Mouse (Mus musculus) megakaryocyte, embryonic 14.5 days (primary cell): Measurements from ENCODE around the gene Ror1. TPM values are rescaled to one million over a fixed set of nuclear protein-coding genes. Genes with fewer than 3 reads are reported as not detected.

Experiments used
- H3K27me3 ChIP-seq: replicated peaks from 2 replicates; pipeline ENCODE3; 2012; ENCODE audit warnings: inconsistent platforms
- H3K36me3 ChIP-seq: replicated peaks from 2 replicates; pipeline ENCODE3; 2012; ENCODE audit warnings: low read length, inconsistent platforms, mixed read lengths
- H3K4me1 ChIP-seq: 2 replicates; pipeline ENCODE4 v1.6.1; 2012; ENCODE audit warnings: inconsistent platforms
- H3K4me3 ChIP-seq: replicated peaks from 2 replicates; pipeline ENCODE3; 2012; ENCODE audit warnings: moderate library complexity, mild to moderate bottlenecking, inconsistent platforms
- H3K9me3 ChIP-seq: 2 replicates; pipeline ENCODE4 v1.6.1; 2012; ENCODE audit warnings: inconsistent platforms
- FLI1 ChIP-seq: IDR thresholded peaks from 2 replicates; pipeline ENCODE4 v1.6.1; 2012; ENCODE audit warnings: low read length, inconsistent platforms, mixed read lengths
- GATA1 ChIP-seq: IDR thresholded peaks from 3 replicates; pipeline ENCODE4 v1.6.1; 2012; ENCODE audit warnings: mixed read lengths, low read length, inconsistent platforms, borderline replicate concordance
- polyA plus RNA-seq: library from polyadenylated mRNA; stranded (reverse); fragments of >175 nt; gene quantifications from 2 replicates; pipeline ENCODE4 v1.2.3, GENCODE M21; 2012; ENCODE audit warnings: low replicate concordance; ENCODE audit not compliant: insufficient read depth

Gene Ror1
- polyA plus RNA-seq, 1 experiment, result not detected

DNA sequence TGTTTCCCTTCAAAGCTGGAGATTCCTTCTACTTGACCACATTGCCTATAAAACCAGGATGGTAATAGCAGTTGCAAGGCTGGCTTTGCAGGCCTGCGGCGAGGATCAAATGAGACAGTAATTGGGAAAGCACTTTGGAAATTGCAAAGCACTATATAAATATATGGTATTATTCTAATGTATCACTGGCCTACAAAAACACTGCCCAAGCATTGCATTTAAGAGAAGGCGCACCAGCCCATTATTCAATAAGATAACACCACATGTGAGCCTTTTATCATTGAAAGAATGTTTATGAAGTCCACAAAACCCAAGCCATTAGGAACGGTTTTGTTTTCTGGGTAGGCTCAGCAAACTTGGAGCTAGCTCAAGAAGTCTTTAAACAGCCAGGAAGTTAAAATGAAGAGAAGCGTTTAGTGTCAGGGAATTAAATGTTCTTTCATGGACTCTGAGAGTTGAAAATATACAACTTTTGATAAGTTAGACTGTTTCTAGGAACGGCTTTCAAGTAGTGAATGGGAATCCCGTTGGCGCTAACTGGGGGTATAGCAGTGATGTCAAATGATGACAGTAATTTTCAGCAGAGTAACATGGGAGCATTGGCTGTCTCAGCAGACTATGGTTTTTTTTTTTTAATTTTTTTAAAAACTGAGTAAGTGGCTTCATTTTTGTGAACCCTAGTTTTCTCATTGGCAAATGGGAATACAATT lies 187.7 kb downstream of the Ror1 start:
- TF ChIP-seq FLI1 (no peak), GATA1 (no peak)
- H3K4me3 ChIP-seq, result no peak overlapping the region
- no peaks in the 10 kb centered on the region for H3K27me3 ChIP-seq
- H3K36me3 ChIP-seq, result no peaks in the 10 kb centered on the region
- no peaks in the 10 kb centered on the region for H3K4me1 ChIP-seq
- H3K9me3 ChIP-seq, result peaks cover 19% of the 10 kb centered on the region; the same call in 1 of the 2 replicates

DNA sequence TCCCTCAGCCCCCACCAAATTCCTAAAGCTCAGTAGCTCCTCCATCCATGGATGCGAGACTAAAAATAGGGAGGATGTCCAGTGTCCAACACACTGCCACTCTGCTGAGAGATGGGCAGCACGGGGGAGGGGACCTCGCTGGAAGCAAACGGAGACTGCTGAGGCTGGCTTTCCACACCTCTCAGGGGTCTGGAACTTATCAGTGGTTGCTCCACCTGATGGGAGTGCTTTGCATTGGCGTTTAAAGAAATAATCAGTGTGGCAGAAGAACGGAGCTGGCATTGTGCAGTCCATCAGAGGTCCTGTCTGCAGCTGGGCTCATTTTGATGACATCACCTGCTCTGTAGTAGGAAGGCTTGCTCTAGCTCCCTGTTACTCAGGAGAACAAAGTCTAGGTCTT lies 188.9 kb downstream of the Ror1 start:
- TF ChIP-seq GATA1 (no peak), FLI1 (no peak)
- Histone ChIP-seq H3K9me3 (peaks cover 19% of the 10 kb centered on the region; the same call in 1 of the 2 replicates), H3K4me3 (no peak overlapping the region), H3K36me3 (no peaks in the 10 kb centered on the region), H3K27me3 (no peaks in the 10 kb centered on the region), H3K4me1 (no peaks in the 10 kb centered on the region)

DNA sequence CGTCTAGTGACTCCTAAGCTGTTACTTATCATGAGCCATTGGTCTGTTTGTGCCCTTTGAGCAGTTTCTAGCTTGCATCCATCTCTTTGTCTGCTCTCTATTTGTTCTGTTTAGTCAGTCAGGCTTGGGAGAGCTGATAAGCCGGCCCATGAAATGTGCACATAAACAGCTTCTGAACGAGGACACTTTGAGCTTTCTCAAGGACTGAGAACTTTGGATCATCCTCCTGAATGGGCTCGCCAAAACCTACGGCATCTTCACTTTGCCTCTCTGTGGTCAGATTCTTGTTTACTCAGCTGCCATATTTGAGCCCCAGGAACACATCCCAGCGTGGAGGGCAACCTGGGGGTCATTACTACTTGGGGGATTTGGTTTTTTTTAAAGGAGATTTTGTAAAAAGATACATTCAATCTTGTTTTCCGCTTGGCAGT lies 190.5 kb downstream of the Ror1 start:
- Histone ChIP-seq H3K4me1 (no peaks in the 10 kb centered on the region), H3K36me3 (no peaks in the 10 kb centered on the region), H3K4me3 (no peak overlapping the region), H3K27me3 (no peaks in the 10 kb centered on the region), H3K9me3 (peaks cover 19% of the 10 kb centered on the region; the same call in 1 of the 2 replicates)
- TF ChIP-seq FLI1, result no peak
- TF ChIP-seq GATA1, result no peak

DNA sequence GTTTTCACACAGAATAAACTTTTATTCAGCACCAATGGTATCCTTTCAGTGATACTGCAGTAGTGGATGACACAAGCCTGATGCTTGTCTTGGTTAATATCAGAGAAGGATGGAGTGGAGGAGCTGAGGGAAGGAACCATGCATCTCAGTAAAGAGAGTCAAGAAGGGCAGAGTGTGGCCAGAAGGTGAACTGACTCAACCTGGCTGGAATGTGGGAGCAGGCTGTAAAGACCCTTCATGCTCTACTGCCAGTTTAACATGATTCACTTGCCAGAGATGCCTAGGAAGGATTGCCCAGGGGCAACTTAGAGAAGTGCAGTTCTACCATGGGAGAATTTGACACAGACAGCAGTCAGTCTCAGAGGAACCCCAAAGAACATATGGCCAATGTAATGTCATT lies 191.2 kb downstream of the Ror1 start:
- Histone ChIP-seq H3K36me3 (no peaks in the 10 kb centered on the region), H3K4me3 (no peak overlapping the region), H3K9me3 (peaks cover 19% of the 10 kb centered on the region; the same call in 1 of the 2 replicates), H3K4me1 (no peaks in the 10 kb centered on the region), H3K27me3 (no peaks in the 10 kb centered on the region)
- TF ChIP-seq GATA1 (no peak), FLI1 (no peak)

DNA sequence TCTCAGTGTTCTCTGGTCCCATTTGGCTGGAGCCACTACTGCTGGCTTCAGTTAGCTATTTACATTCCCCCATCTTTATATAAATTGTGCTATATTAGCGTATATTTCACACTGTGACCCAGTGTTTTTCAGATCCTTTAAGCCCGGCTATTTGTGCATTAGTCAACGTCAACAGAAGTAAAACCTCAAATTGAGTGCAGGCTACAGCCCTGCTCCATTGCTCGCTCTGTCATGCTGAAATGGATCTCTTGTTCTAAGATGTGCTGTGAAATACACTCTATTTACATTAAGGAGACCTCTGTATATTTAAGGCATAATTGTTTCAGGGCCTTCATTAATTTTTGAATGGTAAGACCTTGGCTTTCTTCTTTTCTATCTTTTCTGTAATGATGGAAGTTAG lies 192.2 kb downstream of the Ror1 start:
- Histone ChIP-seq H3K4me1 (no peaks in the 10 kb centered on the region), H3K27me3 (no peaks in the 10 kb centered on the region), H3K36me3 (no peaks in the 10 kb centered on the region), H3K4me3 (no peak overlapping the region), H3K9me3 (peaks cover 13% of the 10 kb centered on the region; the same call in 1 of the 2 replicates)
- no peak for TF ChIP-seq GATA1
- TF ChIP-seq FLI1, result no peak

DNA sequence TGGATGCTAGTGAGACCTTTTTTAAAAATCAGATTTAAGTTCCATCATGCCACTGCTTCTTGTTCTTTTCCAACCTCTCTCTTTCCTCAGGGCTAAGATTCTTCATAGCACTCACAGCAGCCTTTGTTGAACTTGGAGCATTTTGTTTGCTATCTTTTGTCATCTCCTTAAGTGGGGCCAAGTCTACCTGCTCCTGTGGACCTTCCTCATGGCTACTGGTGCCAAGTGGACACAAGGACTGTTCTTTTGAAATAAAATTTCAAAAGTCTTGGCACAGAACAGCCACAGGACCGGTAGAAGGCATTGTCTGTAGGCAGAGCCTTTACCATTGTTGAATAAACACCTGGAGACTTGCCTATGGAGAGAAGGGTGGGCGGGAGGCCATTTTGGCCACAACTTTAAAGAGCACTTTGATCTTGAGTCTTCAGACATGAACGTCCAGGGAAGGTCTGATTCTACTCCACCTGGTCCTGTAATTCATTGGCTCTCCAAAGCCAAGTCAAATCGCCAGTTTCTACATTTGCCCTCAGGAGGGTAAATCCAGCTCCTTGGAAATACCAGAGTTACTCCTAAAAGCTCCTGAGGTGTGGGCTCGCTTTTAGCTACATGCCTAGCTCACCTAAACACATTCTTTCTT lies 195.5 kb downstream of the Ror1 start:
- Histone ChIP-seq H3K4me1 (no peaks in the 10 kb centered on the region), H3K27me3 (no peaks in the 10 kb centered on the region), H3K36me3 (no peaks in the 10 kb centered on the region), H3K9me3 (no peaks in the 10 kb centered on the region), H3K4me3 (no peak overlapping the region)
- TF ChIP-seq GATA1, result no peak
- no peak for TF ChIP-seq FLI1

DNA sequence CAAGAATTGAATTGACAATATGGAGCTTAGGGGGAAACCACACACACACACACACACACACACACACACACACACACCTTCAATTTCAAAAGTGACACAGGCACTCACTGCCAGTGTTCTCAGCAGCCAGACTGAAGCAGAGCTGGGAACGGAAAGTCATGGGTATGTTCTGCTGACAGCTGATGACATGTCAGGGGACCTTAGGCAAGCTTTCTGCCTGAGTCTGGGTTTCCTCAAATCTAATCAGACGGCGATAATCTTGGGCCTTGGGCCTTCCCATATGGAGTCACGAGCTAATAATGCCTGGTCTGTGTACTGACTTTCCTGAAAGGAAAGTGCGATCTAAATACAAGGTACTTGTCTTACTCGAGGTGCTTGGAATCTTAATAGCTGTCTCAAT lies 202.1 kb downstream of the Ror1 start:
- TF ChIP-seq FLI1 (no peak), GATA1 (no peak)
- H3K4me1 ChIP-seq, result no peaks in the 10 kb centered on the region
- H3K4me3 ChIP-seq, result no peak overlapping the region
- H3K36me3 ChIP-seq, result no peaks in the 10 kb centered on the region
- H3K27me3 ChIP-seq, result no peaks in the 10 kb centered on the region
- peaks cover 7% of the 10 kb centered on the region; the same call in 1 of the 2 replicates for H3K9me3 ChIP-seq

DNA sequence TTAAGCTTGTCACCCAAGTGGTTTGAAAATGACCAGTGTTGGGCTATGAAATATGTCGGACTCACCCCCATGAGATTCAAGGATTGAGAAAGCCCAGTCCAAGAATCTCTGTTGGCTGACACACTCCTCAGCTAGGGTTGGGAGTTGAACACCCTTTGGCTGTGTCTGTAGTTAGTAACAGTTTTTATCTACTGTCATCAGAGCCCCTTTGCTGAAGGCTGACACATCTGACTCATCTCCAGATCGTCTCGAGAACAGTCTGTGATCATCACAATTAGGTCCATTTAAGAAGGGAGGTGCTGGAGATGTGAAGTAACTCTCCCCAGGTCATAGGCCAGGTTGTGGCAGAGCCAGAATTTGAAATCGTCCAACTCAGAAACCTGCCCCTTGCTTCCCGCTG lies 203.0 kb downstream of the Ror1 start:
- H3K27me3 ChIP-seq, result no peaks in the 10 kb centered on the region
- no peak for TF ChIP-seq GATA1
- no peak for TF ChIP-seq FLI1
- peaks cover 7% of the 10 kb centered on the region; the same call in 1 of the 2 replicates for H3K9me3 ChIP-seq
- no peaks in the 10 kb centered on the region for H3K4me1 ChIP-seq
- H3K4me3 ChIP-seq, result no peak overlapping the region
- no peaks in the 10 kb centered on the region for H3K36me3 ChIP-seq

DNA sequence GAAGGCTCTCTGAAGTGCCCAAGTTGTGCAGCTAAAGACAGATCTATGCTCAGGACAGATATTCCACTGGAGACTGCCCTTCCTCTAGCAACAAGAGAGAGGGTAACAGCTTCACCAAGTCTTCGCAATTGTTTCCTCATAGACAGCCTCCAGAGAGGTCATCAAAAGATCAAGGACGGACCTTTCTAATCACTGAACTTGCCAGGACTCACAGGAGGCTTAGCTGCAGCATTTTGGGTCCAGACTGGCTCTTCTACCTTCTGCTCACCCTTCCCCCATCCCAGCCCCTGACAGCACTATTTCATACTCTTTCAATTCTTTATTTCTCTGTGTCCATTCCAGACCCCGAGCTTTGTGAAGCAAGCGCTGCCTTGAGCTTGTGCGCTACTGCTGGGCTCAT lies 204.6 kb downstream of the Ror1 start:
- Histone ChIP-seq H3K9me3 (peaks cover 7% of the 10 kb centered on the region; the same call in 1 of the 2 replicates), H3K27me3 (no peaks in the 10 kb centered on the region), H3K36me3 (no peaks in the 10 kb centered on the region), H3K4me3 (no peak overlapping the region), H3K4me1 (no peaks in the 10 kb centered on the region)
- TF ChIP-seq GATA1, result no peak
- no peak for TF ChIP-seq FLI1

DNA sequence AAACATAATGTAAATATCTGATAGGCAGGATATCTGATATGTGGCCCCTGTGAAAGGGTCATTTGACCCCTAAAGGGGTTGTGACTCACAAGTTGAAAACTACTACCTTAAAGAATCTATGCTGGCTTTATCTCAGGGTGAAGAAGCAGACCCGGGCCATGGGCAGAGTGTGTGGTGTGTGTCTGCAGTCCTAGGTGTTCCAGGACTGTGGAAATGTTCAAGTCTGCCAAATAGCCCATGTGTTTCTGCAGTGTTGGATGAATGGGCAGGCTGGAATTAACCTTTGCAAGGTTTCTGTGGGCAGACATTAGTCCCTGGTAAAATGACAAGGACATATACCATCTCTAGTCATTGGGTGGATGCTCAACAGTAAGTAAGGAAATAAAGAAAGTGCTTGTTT lies 205.8 kb downstream of the Ror1 start:
- TF ChIP-seq GATA1, result no peak
- TF ChIP-seq FLI1, result no peak
- Histone ChIP-seq H3K9me3 (peaks cover 7% of the 10 kb centered on the region; the same call in 1 of the 2 replicates), H3K4me1 (no peaks in the 10 kb centered on the region), H3K27me3 (no peaks in the 10 kb centered on the region), H3K4me3 (no peak overlapping the region), H3K36me3 (no peaks in the 10 kb centered on the region)
